Mouse (Mus musculus) heart, postnatal 0 days (tissue): Measurements from ENCODE around the gene Nme2.

Experiments
- CTCF ChIP-seq: IDR thresholded peaks from 2 replicates; pipeline ENCODE4 v1.5.1; 2016; ENCODE audit warnings: antibody characterized with exemption, control low read depth, low read depth
- EP300 ChIP-seq: IDR thresholded peaks from 2 replicates; pipeline ENCODE4 v1.6.1; 2016; ENCODE audit warnings: antibody characterized with exemption, low read depth

- TF ChIP-seq CTCF (no peak), EP300 (no peak)
Measured at GRCm38 (mm10) chr11:93952376-93952775, 3.7 kb downstream of the Nme2 start.
